Mouse (Mus musculus): ENCODE results near the gene Mocs1. TPM values are rescaled to one million over a fixed set of nuclear protein-coding genes. Genes with fewer than 3 reads are reported as not detected.

Mocs1 gene
- total RNA-seq (2022), result 10 to 100 TPM; 17.6 to 26.4 (median 19.8) TPM

DNA sequence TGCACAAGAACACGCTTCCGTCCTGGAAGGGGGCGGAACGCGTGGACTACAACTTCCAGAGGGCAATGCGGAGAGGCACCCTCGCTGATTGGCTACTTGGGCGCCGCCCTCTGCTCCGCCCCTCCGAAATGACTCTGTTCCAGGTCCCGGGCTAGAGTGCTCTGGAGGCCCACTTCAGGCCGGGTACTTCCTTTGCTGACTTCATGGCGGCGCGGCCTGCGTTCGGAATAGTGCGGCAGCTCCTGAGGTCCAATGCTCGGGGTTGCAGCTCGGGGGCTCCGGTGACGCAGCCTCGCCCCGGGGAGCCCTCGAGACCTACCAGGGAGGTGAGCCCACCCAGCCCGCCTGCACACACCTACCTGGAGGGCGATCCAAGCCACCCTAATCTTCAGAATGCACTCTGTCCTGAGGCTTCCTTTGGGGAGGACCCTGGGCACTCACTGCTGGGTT lies at the start of gene Mocs1:
TSS of gene Mocs1 (plus strand) at position 124 of the 450 bp plus-strand sequence.
- DNase-seq (ENCODE audit: low spot score in 2 of 2), result peak; percentile 91 to 94

DNA sequence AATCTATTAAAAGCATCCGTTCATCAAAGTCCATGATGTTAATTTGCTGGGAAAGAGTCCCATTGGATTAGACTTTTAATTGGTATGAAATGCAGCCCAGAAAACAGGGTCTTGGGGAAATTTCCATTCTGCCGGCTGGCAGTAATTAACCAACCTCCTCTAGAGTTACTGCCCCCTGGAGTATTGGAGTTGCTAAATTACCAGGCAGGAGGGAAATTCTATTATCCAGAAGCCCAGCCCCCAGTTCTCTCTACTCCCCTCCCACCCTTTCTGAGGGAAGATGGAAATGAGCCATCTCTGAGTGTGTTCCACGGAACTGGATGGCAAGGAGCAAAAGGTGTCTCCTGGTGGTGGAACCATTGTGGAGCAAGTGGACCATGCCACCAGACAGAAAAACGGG lies 48.5 kb upstream of the Mocs1 start:
- no peak for DNase-seq (ENCODE audit: low spot score in 2 of 2)

DNA sequence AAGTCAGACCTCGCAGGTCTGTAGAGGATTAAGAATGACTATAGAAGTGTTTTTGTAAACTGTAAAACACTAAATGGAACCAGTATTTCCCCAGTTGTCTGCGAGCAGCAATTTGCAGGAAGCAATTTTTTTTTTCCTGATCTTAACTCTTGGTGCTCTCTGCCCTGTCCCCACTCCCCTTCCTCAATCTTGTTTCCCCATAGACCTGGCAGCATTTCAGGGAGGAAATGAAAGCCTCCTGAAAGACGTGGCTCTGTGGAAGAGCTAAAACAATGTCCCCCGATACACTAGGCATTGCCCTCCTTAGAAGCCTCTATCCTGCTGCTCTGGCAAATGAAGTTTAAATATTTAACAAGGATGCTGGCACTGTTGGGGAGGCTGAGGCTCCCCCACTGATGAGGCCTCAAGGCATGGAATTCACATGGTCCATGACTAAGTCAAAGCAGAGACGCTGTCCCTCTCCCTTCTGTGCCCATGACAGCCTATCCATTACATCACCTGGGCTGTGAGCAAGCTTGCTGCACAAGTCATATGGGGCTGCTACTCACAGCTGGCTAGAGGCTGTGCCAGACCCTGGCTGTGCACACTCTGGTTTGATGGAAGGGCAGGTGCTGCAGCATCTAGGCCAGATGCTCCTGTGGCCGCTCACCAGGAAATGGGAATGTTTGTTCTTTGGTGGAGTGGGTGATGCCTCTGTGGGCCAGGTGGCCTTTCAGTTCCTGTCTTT lies 43.8 kb upstream of the Mocs1 start:
- DNase-seq (ENCODE audit: low spot score in 2 of 2), result no peak

DNA sequence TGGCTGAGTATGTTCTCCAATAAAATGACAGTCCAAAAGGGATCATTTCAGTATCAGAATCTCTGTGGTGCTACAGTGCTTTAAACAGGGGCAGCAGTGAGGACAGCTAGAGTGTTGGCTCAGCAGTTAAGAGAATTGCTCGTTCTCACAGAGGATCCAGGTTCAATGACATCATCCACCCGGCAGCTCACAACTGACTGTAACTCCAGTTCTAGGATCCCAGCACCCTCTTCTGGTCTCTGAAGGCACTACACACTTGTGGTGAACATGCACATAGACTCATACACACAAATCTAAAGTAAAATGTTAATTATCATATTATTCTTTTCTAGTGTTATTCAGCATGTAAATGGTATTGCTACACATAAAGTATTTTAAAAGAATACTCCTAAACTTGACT lies 40.4 kb upstream of the Mocs1 start:
- DNase-seq (ENCODE audit: low spot score in 2 of 2), result no peak

DNA sequence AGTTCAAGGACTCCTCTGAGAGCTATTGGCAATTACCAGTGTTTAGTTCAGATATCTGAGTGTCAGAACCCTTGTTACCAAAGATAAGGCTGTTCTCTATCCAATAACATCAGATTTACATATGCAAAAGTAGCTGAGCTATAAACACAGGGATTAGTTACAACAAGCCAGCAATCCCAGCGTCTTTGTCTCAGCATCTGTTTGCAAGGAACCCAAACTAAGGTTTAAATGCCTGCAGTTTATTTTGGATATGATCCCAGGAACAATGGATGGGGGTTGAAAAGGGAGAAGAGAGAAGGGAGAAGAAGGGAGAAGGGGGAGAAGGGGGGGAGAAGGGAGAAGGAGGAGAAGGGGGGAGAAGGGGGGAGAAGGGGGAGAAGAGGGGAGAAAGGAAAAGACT lies 35.4 kb upstream of the Mocs1 start:
- no peak for DNase-seq (ENCODE audit: low spot score in 2 of 2)

- no peak for DNase-seq (ENCODE audit: low spot score in 2 of 2)
Observed at GRCm38 (mm10) chr17:49394836-49395235, 33.3 kb upstream of the Mocs1 start.

DNA sequence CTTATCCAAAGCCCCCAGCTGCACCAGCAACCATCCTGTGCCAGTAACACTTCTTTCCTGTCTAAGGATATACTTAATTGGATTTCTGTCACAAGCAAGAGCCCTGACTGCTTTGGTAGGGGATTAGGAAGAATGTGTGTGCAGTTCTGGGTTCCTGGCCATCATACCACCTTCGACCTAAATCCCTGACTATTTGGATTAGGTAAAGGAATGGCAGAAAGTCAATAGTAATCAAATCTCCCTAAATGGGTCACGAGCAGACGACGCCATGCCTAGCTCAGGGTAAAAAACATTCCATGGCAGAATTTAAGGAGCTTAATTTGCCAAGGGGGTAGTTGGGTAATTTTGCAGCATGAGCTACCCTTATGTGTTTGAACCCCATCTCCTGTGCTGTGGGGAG lies 28.6 kb upstream of the Mocs1 start:
- DNase-seq (ENCODE audit: low spot score in 2 of 2), result no peak

DNA sequence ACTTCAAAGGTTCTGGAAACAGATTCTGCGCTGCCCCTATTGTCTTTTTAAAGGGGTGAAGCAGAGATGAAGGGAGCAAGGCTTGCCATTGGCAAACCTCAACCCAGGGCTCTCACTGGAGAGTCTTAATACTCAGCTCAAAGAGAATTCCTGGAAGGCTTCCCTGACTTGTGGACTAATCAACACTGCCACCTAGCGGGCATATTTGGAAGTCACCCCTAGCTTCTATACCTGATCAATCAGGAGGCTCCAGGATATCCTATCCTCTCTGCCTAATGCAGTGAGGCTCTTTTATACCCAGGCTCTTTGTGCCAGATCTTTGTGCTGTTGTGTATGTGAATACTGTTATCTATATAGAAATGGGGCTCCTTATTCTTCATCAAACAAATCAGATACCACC lies 28.0 kb upstream of the Mocs1 start:
- DNase-seq (ENCODE audit: low spot score in 2 of 2), result peak; percentile 46 to 57

DNA sequence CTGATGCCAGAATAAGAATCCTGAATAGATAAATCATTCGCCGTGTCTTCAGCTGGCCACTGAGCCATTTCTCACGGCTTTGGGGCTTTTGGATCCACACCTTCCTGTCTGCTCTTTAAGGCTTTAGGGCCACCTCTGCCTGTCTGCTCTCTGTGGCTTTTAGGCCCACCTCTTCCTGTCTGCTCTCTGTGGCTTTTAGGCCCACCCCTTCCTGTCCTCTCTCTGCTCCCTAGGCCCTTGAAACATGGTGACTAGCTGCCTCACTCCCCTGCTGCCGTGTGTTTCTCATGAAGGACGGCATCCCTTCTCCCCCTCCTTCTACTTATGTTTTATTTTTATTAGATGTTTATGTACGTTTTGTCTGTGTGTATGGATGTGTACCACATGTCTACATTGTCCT lies 25.0 kb upstream of the Mocs1 start:
- no peak for DNase-seq (ENCODE audit: low spot score in 2 of 2)

DNA sequence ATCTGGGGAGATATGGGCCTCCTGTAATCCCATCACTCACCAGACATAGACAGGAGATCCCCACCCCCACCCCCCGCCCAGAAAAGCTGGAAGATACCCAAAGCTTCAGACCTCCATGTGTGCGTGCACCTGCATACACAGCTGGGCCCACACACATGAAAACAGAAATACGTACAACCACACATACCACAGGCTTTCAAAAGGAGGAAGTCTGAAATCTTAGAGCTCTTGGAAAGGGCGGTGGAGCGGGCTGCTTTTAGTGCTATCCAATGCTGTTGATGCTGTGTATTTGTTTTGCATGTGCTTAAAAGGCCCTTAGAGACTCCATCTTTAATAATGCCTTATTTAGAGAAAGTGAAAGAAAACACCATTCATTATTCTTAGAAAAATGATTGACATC lies 22.2 kb upstream of the Mocs1 start:
- no peak for DNase-seq (ENCODE audit: low spot score in 2 of 2)

- DNase-seq (ENCODE audit: low spot score in 2 of 2), result no peak
Observed at GRCm38 (mm10) chr17:49412974-49413373, 15.2 kb upstream of the Mocs1 start.

- no peak for DNase-seq (ENCODE audit: low spot score in 2 of 2)
Observed at GRCm38 (mm10) chr17:49413554-49413953, 14.6 kb upstream of the Mocs1 start.

DNA sequence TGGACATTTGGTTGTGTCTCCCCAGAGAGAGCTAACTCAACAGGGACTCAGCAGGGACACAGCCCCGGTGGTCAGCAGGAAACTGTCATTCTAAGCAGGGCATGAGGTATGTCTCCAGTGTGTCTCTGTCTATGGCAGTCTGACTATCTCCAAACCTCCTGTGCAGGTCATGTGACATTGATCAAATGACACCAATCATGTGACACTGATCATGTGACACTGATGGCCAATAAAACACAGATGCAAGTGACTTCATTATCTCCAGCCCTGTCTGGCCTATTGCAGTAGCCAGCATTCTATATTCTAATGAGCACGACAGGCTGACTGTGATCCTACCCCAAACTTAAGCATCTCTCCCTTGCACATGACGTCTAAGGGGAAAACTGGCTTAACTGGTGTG lies 11.9 kb upstream of the Mocs1 start:
- no peak for DNase-seq (ENCODE audit: low spot score in 2 of 2)

DNA sequence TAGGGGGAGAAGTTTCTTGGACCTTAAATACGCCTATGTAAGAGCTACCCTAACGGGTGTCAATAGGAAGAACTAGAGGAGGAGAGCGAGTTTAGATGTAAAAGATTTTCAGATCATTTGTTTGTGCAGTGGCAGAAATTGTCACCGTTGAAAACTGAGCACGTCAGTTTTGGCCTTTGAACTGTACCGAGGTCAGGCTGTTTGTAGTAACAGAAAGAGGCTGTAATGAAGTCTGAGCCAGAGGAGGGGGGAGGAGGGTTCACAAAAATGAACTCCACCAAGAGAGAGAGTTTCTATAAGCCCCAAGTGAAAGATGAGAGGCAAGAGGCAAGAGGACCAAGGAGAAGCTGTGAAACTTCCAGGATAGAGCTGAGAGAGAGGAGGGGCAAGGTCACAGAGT lies 8.3 kb upstream of the Mocs1 start:
- DNase-seq (ENCODE audit: low spot score in 2 of 2), result no peak

GRCm38 (mm10) chr17:49422286-49423066 lies 5.7 kb upstream of the Mocs1 start:
- peak in 1 of 2 experiments; percentile 1 for DNase-seq (ENCODE audit: low spot score in 2 of 2)

DNA sequence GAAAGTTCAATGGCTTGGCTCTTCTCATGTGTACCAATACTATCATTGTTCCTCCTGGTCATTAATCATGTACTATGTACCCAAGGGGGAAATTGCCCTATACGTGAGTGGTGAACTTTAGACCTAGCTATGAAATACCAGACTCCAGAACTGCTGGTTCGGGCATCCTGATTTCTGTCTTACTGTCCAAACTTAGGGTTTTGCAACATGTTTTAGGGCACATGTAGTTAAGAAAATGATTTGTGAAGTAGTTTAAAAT lies 5.2 kb upstream of the Mocs1 start:
- DNase-seq (ENCODE audit: low spot score in 2 of 2), result no peak

DNA sequence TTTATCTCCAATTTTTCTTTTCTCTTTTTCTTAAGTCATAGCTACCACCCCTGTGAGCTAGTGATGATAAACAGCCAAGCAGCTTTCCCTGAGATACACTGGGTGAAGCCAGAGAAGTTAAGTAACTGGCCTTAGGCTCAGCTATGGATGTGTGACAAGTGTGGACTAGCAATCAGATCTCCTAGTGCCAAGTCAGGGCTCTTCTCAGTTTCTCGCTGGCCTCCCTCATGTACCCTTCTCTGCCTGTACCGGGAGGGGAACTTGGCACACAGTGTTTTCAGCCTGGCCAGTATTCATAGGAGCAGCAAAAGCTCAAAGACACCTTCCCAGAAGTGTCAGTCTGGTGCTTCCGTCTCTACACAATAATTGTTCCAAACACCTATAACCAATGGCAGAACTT lies 4.3 kb upstream of the Mocs1 start:
- DNase-seq (ENCODE audit: low spot score in 2 of 2), result peak; percentile 43 to 48

DNA sequence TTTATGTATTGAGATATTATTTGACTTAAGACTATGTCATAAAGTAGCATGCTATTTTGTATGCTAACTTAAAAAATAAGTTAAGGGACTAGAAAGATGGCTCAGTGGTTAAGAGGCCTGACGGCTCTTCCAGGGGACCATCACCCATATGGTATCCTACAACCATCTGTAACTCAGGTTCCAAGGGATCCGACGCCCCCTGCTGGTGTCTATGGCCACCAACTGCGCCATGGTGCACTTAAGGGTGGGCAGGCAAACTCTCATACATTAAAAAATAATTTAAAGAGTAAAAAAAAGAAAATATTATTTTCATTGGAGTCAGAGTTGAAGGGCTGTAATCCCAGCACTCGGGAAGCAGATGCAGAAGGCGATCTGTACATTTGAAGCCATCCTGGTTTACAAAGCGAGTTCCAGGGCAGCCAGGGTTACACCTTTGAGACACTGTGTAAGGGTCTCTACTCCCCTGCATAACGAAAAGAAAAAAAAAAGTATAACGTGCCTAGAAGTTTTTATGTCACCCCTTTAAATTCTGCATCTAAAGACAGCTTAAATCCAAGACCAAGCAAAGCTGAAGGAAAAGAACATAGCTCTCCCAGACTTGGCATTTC lies 427 bp upstream of the Mocs1 start:
- DNase-seq (ENCODE audit: low spot score in 2 of 2), result peak in 1 of 2 experiments; percentile 1

- DNase-seq (ENCODE audit: low spot score in 2 of 2), result peak; percentile 32 to 57
Observed at GRCm38 (mm10) chr17:49428751-49429415, 721 bp downstream of the Mocs1 start.

- peak in 1 of 2 experiments; percentile 2 for DNase-seq (ENCODE audit: low spot score in 2 of 2)
Observed at GRCm38 (mm10) chr17:49429471-49430129, 1.4 kb downstream of the Mocs1 start.

DNA sequence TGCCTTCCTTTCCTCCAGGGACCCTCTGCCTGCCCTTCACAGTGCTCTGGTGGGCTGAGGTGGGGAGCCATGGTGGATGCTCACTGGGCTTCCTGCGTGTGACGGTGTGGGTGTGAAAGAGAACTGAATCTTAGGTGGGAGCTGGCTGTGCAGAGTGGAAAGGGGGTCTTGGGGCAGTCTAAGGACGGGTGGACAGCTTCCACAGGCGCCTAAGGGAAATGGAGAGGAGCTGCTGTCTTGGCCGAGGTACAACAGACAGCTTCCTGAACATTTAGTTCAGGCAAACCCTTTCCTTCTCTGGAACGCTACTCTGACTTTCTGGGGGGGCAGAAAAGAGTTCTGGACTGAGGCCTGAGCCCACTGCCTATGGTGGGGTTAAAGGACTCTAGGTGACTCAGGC lies 2.0 kb downstream of the Mocs1 start:
- peak; percentile 1 to 2 for DNase-seq (ENCODE audit: low spot score in 2 of 2)

- DNase-seq (ENCODE audit: low spot score in 2 of 2), result peak; percentile 1 to 2
Observed at GRCm38 (mm10) chr17:49431176-49431575, 3.0 kb downstream of the Mocs1 start.
